10 mouse cellular contexts compared by ENCODE assay signal in genomic region chr5:131429563-131429962, GRCm38 (mm10).
DNase-seq lines count a peak whose midpoint lies in the region; ATAC-seq and TF ChIP-seq lines count a peak whose summit lies in the region.
"Had no signal": no experiment of that assay in that cellular context is flagged by ENCODE, and none has a peak within 500 bp of the region (broad histone marks: within the 10 kb centered on the region; RNA-seq: fewer than 3 reads in every experiment).

No protein-coding gene starts in this region.

- no peak overlapping the region for H3K27ac ChIP-seq in forebrain, embryonic 13.5 days
- no peak overlapping the region for H3K27ac ChIP-seq in forebrain, embryonic 10.5 days
- H3K27ac ChIP-seq in left cerebral cortex, adult 2 months: no peak overlapping the region
- H3K27ac ChIP-seq: macrophage had no signal

- no peaks in the 10 kb centered on the region; the same call in 1 of the 2 replicates for H3K27me3 ChIP-seq in forebrain, embryonic 13.5 days
- peaks cover 36% of the 10 kb centered on the region for H3K27me3 ChIP-seq in forebrain, embryonic 10.5 days (ENCODE audit: poor library complexity, severe bottlenecking)
- H3K27me3 ChIP-seq in E14TG2a.4 (ENCODE audit: insufficient read depth, low read length): no peaks in the 10 kb centered on the region

- TF ChIP-seq CTCF in left cerebral cortex, adult 2 months (IDR thresholded peaks at IDR 0.05): peak; percentile 34
- TF ChIP-seq CTCF in E14TG2a.4 (conservative IDR thresholded peaks at IDR 0.05; ENCODE audit: low read length): peak; percentile 40

- no peak overlapping the region for H3K4me3 ChIP-seq in forebrain, embryonic 13.5 days
- no peak overlapping the region for H3K4me3 ChIP-seq in forebrain, embryonic 10.5 days
- H3K4me3 ChIP-seq in left cerebral cortex, adult 2 months: no peak overlapping the region
- H3K4me3 ChIP-seq in E14TG2a.4 (replicated peaks; ENCODE audit: low read length): no peak overlapping the region

- 62% methylated on average over 6 of the region's 6 CpGs for WGBS in forebrain, embryonic 13.5 days
- WGBS in forebrain, embryonic 10.5 days: 58% methylated on average over 6 of the region's 6 CpGs

- H3K36me3 ChIP-seq in forebrain, embryonic 13.5 days (ENCODE audit: poor library complexity, severe bottlenecking): no peaks in the 10 kb centered on the region
- no peaks in the 10 kb centered on the region for H3K36me3 ChIP-seq in forebrain, embryonic 10.5 days (replicated peaks)
- H3K36me3 ChIP-seq in E14TG2a.4 (ENCODE audit: insufficient read depth, low read length): no peaks in the 10 kb centered on the region

- peak; percentile 20; the same call in 1 of the 2 replicates for ATAC-seq in forebrain, embryonic 13.5 days

- intact Hi-C loops in left cerebral cortex, adult 2 months (cut with DNase I): loop anchor here (2.0 to 5.0 kb wide), 5 partner anchors 127 to 1152 kb away; no protein-coding TSS in a partner anchor
- intact Hi-C loops in left cerebral cortex, postnatal 10 days (cut with DNase I): loop anchor here (5.0 to 10.0 kb wide), 2 partner anchors 417 to 1155 kb away; no protein-coding TSS in a partner anchor
- intact Hi-C loops in heart, postnatal 10 days (cut with DNase I): loop anchor here (2.0 to 5.0 kb wide), 2 partner anchors 122 to 273 kb away; partner anchors contain the start of gene Galnt17

- no peak for DNase-seq in forebrain, embryonic 10.5 days (ENCODE audit: extremely low spot score, low spot score)
- no peak for DNase-seq in left cerebral cortex, adult 2 months (ENCODE audit: extremely low spot score in 1 of 2, low spot score in 2 of 2)
- DNase-seq in left cerebral cortex, postnatal 10 days (ENCODE audit: extremely low spot score in 1 of 2, low spot score in 2 of 2): no peak
- DNase-seq in brain, adult 2 months (ENCODE audit: low read depth, low spot score): peak; percentile 37
- no peak for DNase-seq in right cerebral cortex, postnatal 4 days
- DNase-seq in heart, postnatal 10 days: no peak
- DNase-seq: thymus, adult 18-20 months had no signal

- H3K4me2 ChIP-seq in forebrain, embryonic 13.5 days: no peak overlapping the region

- peaks cover 16% of the 10 kb centered on the region; the same call in 1 of the 2 replicates for H3K4me1 ChIP-seq in forebrain, embryonic 13.5 days
- H3K4me1 ChIP-seq in forebrain, embryonic 10.5 days: peaks cover 20% of the 10 kb centered on the region
- peaks cover 33% of the 10 kb centered on the region for H3K4me1 ChIP-seq in E14TG2a.4 (replicated peaks; ENCODE audit: low read depth, low read length)

- H3K9ac ChIP-seq in forebrain, embryonic 13.5 days: no peak overlapping the region

- H3K9me3 ChIP-seq in forebrain, embryonic 13.5 days (replicated peaks): no peaks in the 10 kb centered on the region
- H3K9me3 ChIP-seq in forebrain, embryonic 10.5 days: no peaks in the 10 kb centered on the region
- H3K9me3 ChIP-seq in E14TG2a.4 (ENCODE audit: low read length): no peaks in the 10 kb centered on the region
